Mouse (Mus musculus) heart, adult 2 months (tissue): ENCODE measurements around the gene Gm2663.

Experiments used
- CTCF ChIP-seq: fragments of 200-600 bp; IDR thresholded peaks from 2 replicates; pipeline ENCODE4 v1.8.1; 2022; ENCODE audit warnings: antibody characterized with exemption, mild to moderate bottlenecking, moderate library complexity
- EP300 ChIP-seq: fragments of 200-500 bp; IDR thresholded peaks from 2 replicates; pipeline ENCODE4 v1.6.1; 2011; ENCODE audit warnings: low read depth, low read length, control low read depth; ENCODE audit not compliant: insufficient read depth
- POLR2A ChIP-seq: fragments of 200-500 bp; IDR thresholded peaks from 2 replicates; pipeline ENCODE4 v1.6.1; 2011; ENCODE audit warnings: mild to moderate bottlenecking, low read depth, low read length, control low read depth; ENCODE audit not compliant: insufficient read depth

GRCm38 (mm10) chr6:41027053-41027452 lies 27.8 kb upstream of the Gm2663 start:
- TF ChIP-seq EP300 (no peak), CTCF (no peak), POLR2A (no peak)
